Mouse (Mus musculus) embryonic facial prominence, embryonic 10.5 days (tissue): Measurements from ENCODE around the gene Cdk1. TPM values are rescaled to one million over a fixed set of nuclear protein-coding genes. Genes with fewer than 3 reads are reported as not detected.

Source experiments
- DNase-seq: peaks from one replicate; pipeline ENCODE4 v3.0.0-alpha.2; 2017; ENCODE audit warnings: low spot score
- H3K27ac ChIP-seq: fragments of 300-500 bp; sonication (generic); replicated peaks from 2 replicates; pipeline ENCODE4 v1.5.1; 2016; ENCODE audit warnings: mild to moderate bottlenecking
- H3K27me3 ChIP-seq: fragments of 300-500 bp; sonication (generic); replicated peaks from 2 replicates; pipeline ENCODE4 v1.6.1; 2016; ENCODE audit warnings: low read depth, mild to moderate bottlenecking; ENCODE audit not compliant: poor library complexity, severe bottlenecking
- H3K36me3 ChIP-seq: fragments of 300-500 bp; sonication (generic); replicated peaks from 2 replicates; pipeline ENCODE4 v1.6.1; 2016; ENCODE audit warnings: mild to moderate bottlenecking, moderate library complexity
- H3K4me1 ChIP-seq: fragments of 300-500 bp; sonication (generic); 2 replicates; pipeline ENCODE4 v1.6.1; 2016
- H3K4me3 ChIP-seq: fragments of 300-500 bp; sonication (generic); 2 replicates; pipeline ENCODE4 v1.5.1; 2016; ENCODE audit warnings: mild to moderate bottlenecking, moderate library complexity
- H3K9me3 ChIP-seq: fragments of 300-500 bp; sonication (generic); 2 replicates; pipeline ENCODE4 v1.6.1; 2016; ENCODE audit warnings: mild to moderate bottlenecking
- WGBS: fragments of 180-500 bp; shearing (Covaris S2); methylation state at CpG from one replicate; pipeline ENCODE4 v1.1.7; 2016; 5-methylcytosine and 5-hydroxymethylcytosine counted together
- polyA plus RNA-seq: library from polyadenylated mRNA; unstranded; fragments of >200 nt; fragmentation: Nextera tagmentation; extraction: Ambion mirVana; gene quantifications from 2 replicates; pipeline ENCODE4 v1.2.1, GENCODE M21; 2016

The Cdk1 gene
- polyA plus RNA-seq, 1 experiment from 2014 or later: 534 TPM

DNA sequence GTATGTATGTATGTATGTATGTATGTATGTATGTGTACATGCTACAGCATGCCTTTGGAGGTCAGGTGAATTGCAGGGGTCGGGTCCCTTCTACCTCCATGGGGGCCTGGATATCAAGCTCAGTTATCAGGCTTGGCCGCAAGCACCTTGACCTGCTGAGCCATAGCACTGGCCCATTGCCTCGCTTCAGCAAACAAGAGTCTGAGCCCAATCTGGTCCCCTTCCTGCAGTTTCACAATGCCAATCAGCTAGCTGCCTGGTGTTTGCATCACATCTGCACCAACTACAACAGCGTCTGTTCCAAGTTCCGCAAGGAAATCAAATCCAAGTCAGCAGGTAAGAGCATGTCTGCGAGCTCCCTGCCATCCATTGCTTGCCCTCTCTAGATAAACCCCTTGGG lies 64.0 kb downstream of the Cdk1 start:
- Histone ChIP-seq H3K36me3 (peaks cover 63% of the 10 kb centered on the region), H3K4me1 (no peaks in the 10 kb centered on the region), H3K4me3 (no peak overlapping the region), H3K9me3 (no peaks in the 10 kb centered on the region), H3K27me3 (no peaks in the 10 kb centered on the region), H3K27ac (no peak overlapping the region)
- 91% methylated on average over 6 of the region's 6 CpGs for WGBS
- DNase-seq: no peak

GRCm38 (mm10) chr10:69288086-69288485 lies 64.7 kb downstream of the Cdk1 start:
- DNase-seq: no peak
- Histone ChIP-seq H3K4me1 (no peaks in the 10 kb centered on the region), H3K9me3 (no peaks in the 10 kb centered on the region), H3K27me3 (no peaks in the 10 kb centered on the region), H3K36me3 (peaks cover 68% of the 10 kb centered on the region), H3K27ac (no peak overlapping the region), H3K4me3 (no peak overlapping the region)
- 77% methylated on average over 4 of the region's 4 CpGs for WGBS

GRCm38 (mm10) chr10:69286939-69287338 lies 65.8 kb downstream of the Cdk1 start:
- H3K4me3 ChIP-seq: no peak overlapping the region
- no peaks in the 10 kb centered on the region for H3K9me3 ChIP-seq
- 93% methylated on average over 3 of the region's 3 CpGs for WGBS
- H3K27ac ChIP-seq: no peak overlapping the region
- H3K27me3 ChIP-seq: no peaks in the 10 kb centered on the region
- H3K36me3 ChIP-seq: peaks cover 78% of the 10 kb centered on the region
- DNase-seq: no peak
- no peaks in the 10 kb centered on the region for H3K4me1 ChIP-seq

Other genes starting within 250 kb of the Cdk1 start
- 17.1 and 19.3 TPM in 2 replicates for gene Rhobtb1, start 201.5 kb downstream of the Cdk1 start, polyA plus RNA-seq
- gene A930033H14Rik, start 139.8 kb downstream of the Cdk1 start, polyA plus RNA-seq: 1.2 and 1.4 TPM in 2 replicates
- gene Ank3, start 45.8 kb upstream of the Cdk1 start, polyA plus RNA-seq: 36.7 and 36.9 TPM in 2 replicates